Mouse (Mus musculus): ENCODE data around the gene Tmem60. TPM values are rescaled to one million over a fixed set of nuclear protein-coding genes. Genes with fewer than 3 reads are reported as not detected.

The Tmem60 gene
- 14.5 TPM for polyA plus RNA-seq (2012; fragmentation: generic; extraction: Trizol)

- no peaks in the 10 kb centered on the region for H3K27me3 ChIP-seq (ENCODE audit: control insufficient read depth, insufficient read depth, insufficient read length)
- peak within 1 kb of the TSS; percentile 61 for H3K4me3 ChIP-seq
- H3K4me2 ChIP-seq (ENCODE audit: low read depth): peak within 1 kb of the TSS; percentile 92
- peaks cover 40% of the 10 kb centered on the region for H3K79me2 ChIP-seq (ENCODE audit: control insufficient read depth, insufficient read depth)
- TF ChIP-seq MYOG (IDR thresholded peaks at IDR 0.05; ENCODE audit: control insufficient read depth in 1 of 3, insufficient read depth in 1 of 3, insufficient read length in 2 of 3, low read depth in 2 of 3) (no peak), REST (IDR thresholded peaks at IDR 0.05; ENCODE audit: insufficient read depth, insufficient read length) (peak; percentile 4), POLR2AphosphoS2 (IDR thresholded peaks at IDR 0.05; ENCODE audit: insufficient read length, low read depth) (peak; percentile 95), POLR2A (IDR thresholded peaks at IDR 0.05; ENCODE audit: insufficient read length, low read depth) (peak; percentile 96), E2F4 (IDR thresholded peaks at IDR 0.05; ENCODE audit: insufficient read depth) (peak; percentile 27), MAX (IDR thresholded peaks at IDR 0.05; ENCODE audit: low read depth) (no peak), USF1 (IDR thresholded peaks at IDR 0.05; ENCODE audit: low read depth) (no peak)
- no peaks in the 10 kb centered on the region for H3K36me3 ChIP-seq (ENCODE audit: control insufficient read depth, insufficient read depth)
- peak within 1 kb of the TSS; percentile 80 for H3ac ChIP-seq (ENCODE audit: control insufficient read depth, insufficient read length)
Observed at GRCm38 (mm10) chr5:20881915-20882800, at the start of gene Tmem60, which contains the start of gene Phtf2. TSS of gene Tmem60 (plus strand) at chr5:20882191. TSS of gene Phtf2 (minus strand) at chr5:20882124.

- H3K4me2 ChIP-seq (ENCODE audit: low read depth): no peak overlapping the region
- no peak overlapping the region for H3K4me3 ChIP-seq
- H3ac ChIP-seq (ENCODE audit: control insufficient read depth, insufficient read length): no peak overlapping the region
- H3K79me2 ChIP-seq (ENCODE audit: control insufficient read depth, insufficient read depth): no peaks in the 10 kb centered on the region
- TF ChIP-seq CEBPB (IDR thresholded peaks at IDR 0.05; ENCODE audit: insufficient read depth, poor library complexity, severe bottlenecking) (no peak), POLR2A (IDR thresholded peaks at IDR 0.05; ENCODE audit: insufficient read length, low read depth) (no peak), REST (IDR thresholded peaks at IDR 0.05; ENCODE audit: insufficient read depth, insufficient read length) (no peak)
- H3K27me3 ChIP-seq (ENCODE audit: control insufficient read depth, insufficient read depth, insufficient read length): no peaks in the 10 kb centered on the region
- H3K36me3 ChIP-seq (ENCODE audit: control insufficient read depth, insufficient read depth): no peaks in the 10 kb centered on the region
Observed at GRCm38 (mm10) chr5:20834399-20834798, 47.6 kb upstream of the Tmem60 start.

GRCm38 (mm10) chr5:20837082-20837481 is 44.9 kb upstream of the Tmem60 start:
- TF ChIP-seq POLR2AphosphoS2 (IDR thresholded peaks at IDR 0.05; ENCODE audit: insufficient read length, low read depth) (no peak), REST (IDR thresholded peaks at IDR 0.05; ENCODE audit: insufficient read depth, insufficient read length) (no peak), TCF3 (IDR thresholded peaks at IDR 0.05; ENCODE audit: insufficient read length, low read depth) (no peak), MAX (IDR thresholded peaks at IDR 0.05; ENCODE audit: low read depth) (no peak), POLR2A (IDR thresholded peaks at IDR 0.05; ENCODE audit: insufficient read length, low read depth) (no peak), TCF12 (IDR thresholded peaks at IDR 0.05; ENCODE audit: insufficient read depth, poor library complexity, severe bottlenecking) (no peak), E2F4 (IDR thresholded peaks at IDR 0.05; ENCODE audit: insufficient read depth) (no peak), USF1 (IDR thresholded peaks at IDR 0.05; ENCODE audit: low read depth) (no peak), SRF (IDR thresholded peaks at IDR 0.05; ENCODE audit: control insufficient read depth, insufficient read length, low read depth) (no peak)
- no peak overlapping the region for H3K4me2 ChIP-seq (ENCODE audit: low read depth)
- H3K4me3 ChIP-seq: no peak overlapping the region
- no peaks in the 10 kb centered on the region for H3K27me3 ChIP-seq (ENCODE audit: control insufficient read depth, insufficient read depth, insufficient read length)
- no peaks in the 10 kb centered on the region for H3K79me2 ChIP-seq (ENCODE audit: control insufficient read depth, insufficient read depth)
- H3ac ChIP-seq (ENCODE audit: control insufficient read depth, insufficient read length): no peak overlapping the region
- no peaks in the 10 kb centered on the region for H3K36me3 ChIP-seq (ENCODE audit: control insufficient read depth, insufficient read depth)

GRCm38 (mm10) chr5:20843405-20843804 is 38.6 kb upstream of the Tmem60 start:
- H3ac ChIP-seq (ENCODE audit: control insufficient read depth, insufficient read length): no peak overlapping the region
- no peak overlapping the region for H3K4me3 ChIP-seq
- no peak overlapping the region for H3K4me2 ChIP-seq (ENCODE audit: low read depth)
- H3K27me3 ChIP-seq (ENCODE audit: control insufficient read depth, insufficient read depth, insufficient read length): no peaks in the 10 kb centered on the region
- no peaks in the 10 kb centered on the region for H3K36me3 ChIP-seq (ENCODE audit: control insufficient read depth, insufficient read depth)
- TF ChIP-seq REST (IDR thresholded peaks at IDR 0.05; ENCODE audit: insufficient read depth, insufficient read length) (no peak), TCF12 (IDR thresholded peaks at IDR 0.05; ENCODE audit: insufficient read depth, poor library complexity, severe bottlenecking) (no peak), MYOG (IDR thresholded peaks at IDR 0.05; ENCODE audit: control insufficient read depth in 1 of 3, insufficient read depth in 1 of 3, insufficient read length in 2 of 3, low read depth in 2 of 3) (no peak)
- H3K79me2 ChIP-seq (ENCODE audit: control insufficient read depth, insufficient read depth): no peaks in the 10 kb centered on the region

DNA sequence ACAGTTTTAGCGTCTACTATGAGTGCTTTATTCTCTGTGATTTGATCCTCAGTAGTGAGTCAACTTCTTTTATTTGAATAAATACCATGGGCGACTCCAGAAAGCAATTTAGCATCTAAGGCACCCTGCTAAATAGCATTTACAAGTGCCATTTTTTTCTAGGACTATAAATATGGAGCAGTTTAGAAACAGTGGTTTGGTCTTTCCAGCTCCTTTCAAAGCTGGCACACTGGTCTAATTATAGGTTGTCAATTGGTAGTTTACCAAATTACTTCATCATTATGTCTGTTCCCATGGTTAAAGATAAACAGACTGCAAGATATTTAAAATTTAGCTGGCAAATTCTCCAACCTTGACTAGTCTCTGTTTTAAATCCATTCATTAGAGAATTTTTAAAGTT is 38.2 kb upstream of the Tmem60 start:
- no peaks in the 10 kb centered on the region for H3K27me3 ChIP-seq (ENCODE audit: control insufficient read depth, insufficient read depth, insufficient read length)

More for the DNA sequence above, 38.2 kb upstream of the Tmem60 start:
- TF ChIP-seq POLR2A (IDR thresholded peaks at IDR 0.05; ENCODE audit: insufficient read length, low read depth) (no peak), MYOG (IDR thresholded peaks at IDR 0.05; ENCODE audit: control insufficient read depth in 1 of 3, insufficient read depth in 1 of 3, insufficient read length in 2 of 3, low read depth in 2 of 3) (no peak), CEBPB (IDR thresholded peaks at IDR 0.05; ENCODE audit: insufficient read depth, poor library complexity, severe bottlenecking) (no peak), REST (IDR thresholded peaks at IDR 0.05; ENCODE audit: insufficient read depth, insufficient read length) (no peak), MAX (IDR thresholded peaks at IDR 0.05; ENCODE audit: low read depth) (no peak), TCF12 (IDR thresholded peaks at IDR 0.05; ENCODE audit: insufficient read depth, poor library complexity, severe bottlenecking) (no peak), E2F4 (IDR thresholded peaks at IDR 0.05; ENCODE audit: insufficient read depth) (no peak), POLR2AphosphoS2 (IDR thresholded peaks at IDR 0.05; ENCODE audit: insufficient read length, low read depth) (no peak)
- no peak overlapping the region for H3K4me3 ChIP-seq
- H3K4me2 ChIP-seq (ENCODE audit: low read depth): no peak overlapping the region
- no peak overlapping the region for H3ac ChIP-seq (ENCODE audit: control insufficient read depth, insufficient read length)
- no peaks in the 10 kb centered on the region for H3K79me2 ChIP-seq (ENCODE audit: control insufficient read depth, insufficient read depth)
- H3K36me3 ChIP-seq (ENCODE audit: control insufficient read depth, insufficient read depth): no peaks in the 10 kb centered on the region

Data from myocyte (in vitro differentiated cells).